Mouse (Mus musculus): Measurements from ENCODE around the gene Snapc4.

The Snapc4 gene

GRCm38 (mm10) chr2:26313394-26313793, 67.1 kb downstream of the Snapc4 start:
- no peak for DNase-seq (ENCODE audit: low read depth)

GRCm38 (mm10) chr2:26312812-26313211, 67.6 kb downstream of the Snapc4 start:
- no peak for DNase-seq (ENCODE audit: low read depth)
